Mouse (Mus musculus) limb, embryonic 10.5 days (tissue): ENCODE results near the gene A830018L16Rik. TPM values are rescaled to one million over a fixed set of nuclear protein-coding genes. Genes with fewer than 3 reads are reported as not detected.
A peak's percentile ranks its signal among the peaks of the same experiment; 100 is the strongest.
"Not testable (repeated sequence)": the region's sequence is repeated elsewhere in the genome, so short reads cannot be mapped to it uniquely, and the experiment has no call there.

ENCODE experiments used
- DNase-seq: peaks from one replicate; pipeline ENCODE4 v3.0.0-alpha.2; 2017; ENCODE audit warnings: low spot score
- H3K27ac ChIP-seq: fragments of 300-500 bp; sonication (generic); 2 replicates; pipeline ENCODE4 v1.5.1; 2016; ENCODE audit warnings: mild to moderate bottlenecking
- H3K27me3 ChIP-seq: fragments of 300-500 bp; sonication (generic); 2 replicates; pipeline ENCODE4 v1.6.1; 2016; ENCODE audit warnings: low read depth, mild to moderate bottlenecking; ENCODE audit not compliant: poor library complexity, severe bottlenecking
- H3K36me3 ChIP-seq: fragments of 300-500 bp; sonication (generic); 2 replicates; pipeline ENCODE4 v1.6.1; 2016; ENCODE audit warnings: mild to moderate bottlenecking, moderate library complexity
- H3K4me1 ChIP-seq: fragments of 300-500 bp; sonication (generic); 2 replicates; pipeline ENCODE4 v1.6.1; 2016
- H3K4me3 ChIP-seq: fragments of 300-500 bp; sonication (generic); 2 replicates; pipeline ENCODE4 v1.5.1; 2016; ENCODE audit warnings: mild to moderate bottlenecking, moderate library complexity
- H3K9me3 ChIP-seq: fragments of 300-500 bp; sonication (generic); replicated peaks from 2 replicates; pipeline ENCODE4 v1.6.1; 2016; ENCODE audit warnings: mild to moderate bottlenecking
- WGBS: fragments of 180-500 bp; shearing (Covaris S2); methylation state at CpG from one replicate; pipeline ENCODE4 v1.1.7; 2016; 5-methylcytosine and 5-hydroxymethylcytosine counted together
- polyA plus RNA-seq: library from polyadenylated mRNA; unstranded; fragments of >200 nt; fragmentation: Nextera tagmentation; extraction: Ambion mirVana; gene quantifications from 2 replicates; pipeline ENCODE4 v1.2.1, GENCODE M21; 2016

The A830018L16Rik gene
- polyA plus RNA-seq, 1 experiment from 2014 or later, result 0.41 TPM

- Histone ChIP-seq H3K27ac (no peak overlapping the region), H3K36me3 (no peaks in the 10 kb centered on the region), H3K4me3 (no peak overlapping the region), H3K4me1 (no peaks in the 10 kb centered on the region), H3K27me3 (no peaks in the 10 kb centered on the region), H3K9me3 (no peaks in the 10 kb centered on the region)
- no peak for DNase-seq
- 88% methylated on average over 2 of the region's 2 CpGs for WGBS
Observed at GRCm38 (mm10) chr1:11959421-11960206, 545.7 kb downstream of the A830018L16Rik start.

- no peaks in the 10 kb centered on the region for H3K27me3 ChIP-seq
- no peak overlapping the region for H3K27ac ChIP-seq
- no peaks in the 10 kb centered on the region for H3K36me3 ChIP-seq
- no peak overlapping the region for H3K4me3 ChIP-seq
- no peaks in the 10 kb centered on the region for H3K4me1 ChIP-seq
- no peak for DNase-seq
- 85% methylated on average over 4 of the region's 4 CpGs for WGBS
- no peaks in the 10 kb centered on the region for H3K9me3 ChIP-seq
Observed at GRCm38 (mm10) chr1:11982590-11983136, 568.8 kb downstream of the A830018L16Rik start.

DNA sequence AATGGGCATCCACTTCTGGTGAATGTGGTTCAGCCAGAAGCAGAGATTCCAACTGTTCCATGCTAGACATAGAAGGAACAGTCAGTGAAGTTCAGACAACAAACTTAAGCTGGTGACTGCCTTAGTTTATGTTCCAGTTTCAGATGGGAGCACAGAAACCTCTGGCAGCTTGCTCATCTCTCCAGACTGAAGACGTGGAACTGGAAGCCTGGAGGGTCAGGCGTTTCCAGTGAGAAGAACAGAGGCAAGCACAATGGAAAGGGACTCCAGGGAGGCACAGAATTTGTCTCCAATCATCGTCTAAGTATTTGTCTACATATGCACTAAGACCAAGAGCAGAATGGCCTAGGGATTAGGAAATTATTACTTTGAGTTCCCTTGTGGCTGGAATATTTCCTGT lies 576.1 kb downstream of the A830018L16Rik start:
- no peak for DNase-seq
- H3K4me1 ChIP-seq, result peaks cover 13% of the 10 kb centered on the region; the same call in 1 of the 2 replicates
- H3K4me3 ChIP-seq, result no peak overlapping the region
- no peak overlapping the region for H3K27ac ChIP-seq
- H3K36me3 ChIP-seq, result no peaks in the 10 kb centered on the region
- WGBS, result 73% methylated on average over 3 of the region's 3 CpGs
- H3K9me3 ChIP-seq, result no peaks in the 10 kb centered on the region
- no peaks in the 10 kb centered on the region for H3K27me3 ChIP-seq

- Histone ChIP-seq H3K4me1 (peaks cover 8% of the 10 kb centered on the region), H3K27me3 (no peaks in the 10 kb centered on the region), H3K36me3 (no peaks in the 10 kb centered on the region), H3K27ac (no peak overlapping the region), H3K9me3 (no peaks in the 10 kb centered on the region), H3K4me3 (no peak overlapping the region)
- DNase-seq, result no peak
- WGBS, result 59% methylated on average over 2 of the region's 2 CpGs
Observed at GRCm38 (mm10) chr1:11996297-11996878, 582.5 kb downstream of the A830018L16Rik start.

DNA sequence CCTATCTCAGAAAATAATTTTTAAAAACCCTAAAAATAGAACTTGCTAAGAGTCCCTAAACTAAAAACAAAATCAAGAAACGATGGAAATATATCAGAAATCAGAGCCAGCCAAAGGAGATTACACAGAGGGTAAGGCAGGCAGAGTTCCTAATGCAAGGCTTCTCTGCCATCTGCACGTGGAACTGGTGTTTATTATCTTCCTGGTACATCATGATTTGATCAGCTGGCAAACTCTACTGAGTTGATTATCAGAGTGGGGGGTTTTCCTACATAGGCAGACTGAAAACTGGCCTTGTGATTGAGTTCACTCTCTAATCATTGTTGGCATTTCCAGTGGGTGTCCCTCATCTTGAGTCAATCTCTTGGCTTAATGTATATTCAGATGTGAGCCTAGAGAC lies 583.7 kb downstream of the A830018L16Rik start:
- Histone ChIP-seq H3K27ac (no peak overlapping the region), H3K36me3 (no peaks in the 10 kb centered on the region), H3K27me3 (no peaks in the 10 kb centered on the region), H3K4me3 (no peak overlapping the region), H3K9me3 (no peaks in the 10 kb centered on the region), H3K4me1 (peaks cover 8% of the 10 kb centered on the region)
- DNase-seq, result no peak
- WGBS, result 85% methylated on average over 2 of the region's 2 CpGs

DNA sequence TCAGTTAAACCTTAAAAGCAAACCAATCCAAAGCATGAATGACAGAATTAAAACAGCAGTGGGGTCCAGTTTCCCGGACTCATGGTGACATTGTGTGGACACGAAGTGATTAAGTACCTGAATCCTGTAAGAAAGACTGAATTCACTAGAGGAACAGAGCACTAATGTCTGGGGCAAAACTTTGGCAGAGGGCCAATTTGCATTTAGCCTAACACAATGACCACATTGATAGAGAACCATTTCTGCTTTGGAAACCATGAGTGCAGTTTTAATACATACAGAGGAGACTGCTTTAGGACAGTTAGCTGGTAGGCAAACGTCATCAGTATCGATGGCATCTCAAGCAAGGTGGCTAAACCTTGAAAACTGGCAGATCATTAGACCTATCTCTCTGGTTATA lies 586.7 kb downstream of the A830018L16Rik start:
- DNase-seq, result peak; percentile 34
- 79% methylated on average over 4 of the region's 4 CpGs for WGBS
- H3K4me1 ChIP-seq, result peaks cover 8% of the 10 kb centered on the region

GRCm38 (mm10) chr1:12008789-12009550 lies 595.1 kb downstream of the A830018L16Rik start:
- H3K36me3 ChIP-seq, result no peaks in the 10 kb centered on the region
- DNase-seq, result no peak
- no peak overlapping the region for H3K4me3 ChIP-seq
- 41% methylated on average over 2 of the region's 2 CpGs for WGBS
- no peaks in the 10 kb centered on the region for H3K4me1 ChIP-seq
- no peaks in the 10 kb centered on the region for H3K9me3 ChIP-seq
- H3K27ac ChIP-seq, result no peak overlapping the region
- H3K27me3 ChIP-seq, result no peaks in the 10 kb centered on the region

More for the DNA sequence above, 586.7 kb downstream of the A830018L16Rik start:
- Histone ChIP-seq H3K27me3 (no peaks in the 10 kb centered on the region), H3K4me3 (no peak overlapping the region), H3K36me3 (no peaks in the 10 kb centered on the region), H3K27ac (no peak overlapping the region), H3K9me3 (no peaks in the 10 kb centered on the region)

DNA sequence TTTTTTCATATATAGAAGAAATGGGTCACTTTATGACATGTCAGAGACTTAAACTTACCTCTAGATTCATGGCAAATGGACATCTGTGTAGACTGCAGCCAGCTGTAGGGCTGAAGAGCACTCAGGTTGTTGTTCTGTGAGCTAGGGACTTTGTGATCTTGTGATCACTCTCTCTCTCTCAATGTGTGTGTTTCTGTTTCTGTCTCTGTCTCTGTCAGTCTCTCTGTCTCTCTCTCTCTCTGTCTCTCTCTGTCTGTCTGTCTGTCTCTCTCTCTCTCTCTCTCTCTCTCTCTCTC lies 595.6 kb downstream of the A830018L16Rik start:
- no peaks in the 10 kb centered on the region for H3K9me3 ChIP-seq
- H3K36me3 ChIP-seq, result no peaks in the 10 kb centered on the region
- no peak overlapping the region for H3K27ac ChIP-seq
- DNase-seq, result no peak
- H3K27me3 ChIP-seq, result no peaks in the 10 kb centered on the region
- no peaks in the 10 kb centered on the region for H3K4me1 ChIP-seq
- H3K4me3 ChIP-seq, result no peak overlapping the region

DNA sequence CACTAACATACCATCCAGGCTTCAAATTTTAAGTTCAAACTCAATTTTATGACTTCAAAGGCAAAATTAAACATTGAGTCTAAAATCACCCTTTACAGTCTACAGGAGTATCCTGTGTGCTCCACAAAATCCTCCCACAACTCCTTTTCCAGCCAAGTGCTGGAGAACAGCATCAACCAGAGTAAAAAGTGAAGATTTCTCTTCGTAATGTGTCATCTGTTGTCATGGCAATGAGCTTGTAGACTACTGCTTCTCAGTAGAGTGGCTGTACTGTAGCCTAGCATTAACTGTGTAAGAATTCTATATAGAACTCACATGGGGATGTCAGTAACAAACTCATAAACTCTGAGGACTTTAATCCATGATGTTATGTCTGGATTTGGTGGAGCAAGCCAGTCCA lies 596.7 kb downstream of the A830018L16Rik start:
- WGBS, result 86% methylated on average over 1 of the region's 1 CpGs
- Histone ChIP-seq H3K36me3 (no peaks in the 10 kb centered on the region), H3K4me1 (no peaks in the 10 kb centered on the region), H3K4me3 (no peak overlapping the region), H3K27ac (no peak overlapping the region), H3K27me3 (no peaks in the 10 kb centered on the region), H3K9me3 (no peaks in the 10 kb centered on the region)
- DNase-seq, result no peak

GRCm38 (mm10) chr1:12020646-12021045 lies 606.7 kb downstream of the A830018L16Rik start:
- not testable (repeated sequence) for H3K4me1 ChIP-seq, H3K36me3 ChIP-seq, DNase-seq, H3K4me3 ChIP-seq, H3K27me3 ChIP-seq, H3K9me3 ChIP-seq, H3K27ac ChIP-seq
- 89% methylated on average over 5 of the region's 5 CpGs for WGBS
